Mouse (Mus musculus): ENCODE measurements around the gene Psap. TPM values are rescaled to one million over a fixed set of nuclear protein-coding genes. Genes with fewer than 3 reads are reported as not detected.
A peak's percentile ranks its signal among the peaks of the same experiment; 100 is the strongest.

Psap gene
- total and polyA plus RNA-seq, 3 experiments = 1,081 to 1,342 (median 1,299) TPM

- no peak for DNase-seq
Observed at GRCm38 (mm10) chr10:60349644-60350043, 72.2 kb downstream of the Psap start.

DNA sequence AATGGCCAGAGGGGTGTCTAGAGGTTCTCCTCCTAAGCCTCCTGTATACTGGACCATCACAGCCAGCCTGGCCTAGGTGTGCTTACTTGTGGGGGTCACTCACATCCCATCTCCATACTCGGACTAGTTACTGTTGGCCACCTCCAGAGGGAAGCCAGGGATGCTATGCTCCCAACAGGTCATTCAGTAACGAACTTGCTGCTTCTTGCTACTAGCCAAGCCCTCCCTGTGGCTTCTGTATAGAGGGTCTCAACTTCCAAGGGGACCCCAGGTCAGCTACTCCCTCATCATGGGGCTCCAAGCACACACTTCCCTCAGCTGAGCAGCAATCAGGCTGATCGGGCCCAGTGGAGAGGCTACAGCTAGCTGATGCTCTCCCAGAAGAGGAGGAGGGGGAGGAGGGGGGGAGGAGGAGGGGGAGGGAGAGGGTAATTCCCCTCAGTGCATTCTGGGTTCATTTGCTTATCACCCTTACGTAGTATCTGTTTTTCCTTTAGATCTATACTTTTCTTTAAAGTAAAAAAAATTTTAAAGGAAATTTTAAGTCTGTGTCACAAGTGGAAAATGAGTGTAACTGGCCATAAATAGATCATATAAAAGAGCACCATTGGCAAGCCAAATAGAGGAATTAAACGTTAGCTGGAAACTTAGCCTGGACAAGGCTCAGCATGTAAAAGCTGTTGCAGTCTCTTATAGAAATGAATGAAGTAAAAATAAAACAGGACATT is 72.8 kb downstream of the Psap start:
- no peak for DNase-seq

- DNase-seq = peak; percentile 96
Observed at GRCm38 (mm10) chr10:60350805-60351167, 73.4 kb downstream of the Psap start.

DNA sequence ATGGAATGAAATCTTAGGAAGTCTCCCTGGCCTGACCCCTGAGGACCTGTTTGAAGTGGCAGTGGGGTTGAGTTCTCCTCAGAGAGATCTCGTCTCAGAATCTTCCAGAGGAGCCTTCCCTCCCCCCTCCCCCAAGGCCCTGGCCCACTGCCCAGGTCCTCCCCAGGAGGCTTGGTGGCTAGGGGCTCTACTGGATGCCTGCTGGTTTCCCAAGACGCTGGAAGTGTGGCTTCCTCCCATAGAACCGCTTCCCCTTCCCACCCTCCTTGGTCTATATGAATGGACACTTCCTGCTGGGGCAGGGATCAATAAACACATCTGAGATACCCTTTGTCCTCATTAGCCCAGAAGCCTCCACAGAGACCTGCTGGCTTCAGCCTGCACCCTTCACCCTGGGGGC is 73.8 kb downstream of the Psap start:
- no peak for DNase-seq

- DNase-seq = peak; percentile 56
Observed at GRCm38 (mm10) chr10:60351761-60352455, 74.5 kb downstream of the Psap start.

Other genes starting within 250 kb of the Psap start
- 10 to 100 TPM; 34.8 to 59.0 TPM for gene Spock2, start 171.4 kb upstream of the Psap start, total RNA-seq (2021)
- 21.8 and 22.9 TPM in 2 replicates for gene Spock2, start 171.4 kb upstream of the Psap start, polyA plus RNA-seq (2012; rRNA removed)
- gene Chst3, start 58.4 kb upstream of the Psap start, total RNA-seq (2021) = under 1 TPM; 0.37 to 0.79 TPM
- 1.7 TPM in 2 replicates for gene Chst3, start 58.4 kb upstream of the Psap start, polyA plus RNA-seq (2012; rRNA removed)
- gene Vsir, start 69.2 kb downstream of the Psap start, total RNA-seq (2021) = 10 to 100 TPM; 19.2 to 20.2 TPM
- gene Vsir, start 69.2 kb downstream of the Psap start, polyA plus RNA-seq (2012; rRNA removed) = 25.1 and 27.7 TPM in 2 replicates
- gene Gm17455, start 122.1 kb downstream of the Psap start, total RNA-seq (2021) = not detected
- gene Gm17455, start 122.1 kb downstream of the Psap start, polyA plus RNA-seq (2012; rRNA removed) = 0.12 TPM in 1 of 2 replicates, not detected in the other